Mouse (Mus musculus) limb, embryonic 14.5 days (tissue): ENCODE results near the gene Dusp16. TPM values are rescaled to one million over a fixed set of nuclear protein-coding genes. Genes with fewer than 3 reads are reported as not detected.

Experiments
- ATAC-seq: fragments of 200-750 bp; cut with Nextera tagmentation; 2 replicates; pipeline ENCODE4 v1.8.0; 2017; ENCODE audit warnings: low read depth, moderate number of reproducible peaks, moderate TSS enrichment; ENCODE audit not compliant: low FRiP score
- DNase-seq: peaks from one replicate; pipeline ENCODE4 v3.0.0-alpha.2; 2015; ENCODE audit warnings: low spot score
- H3K27ac ChIP-seq: fragments of 300-500 bp; sonication (generic); replicated peaks from 2 replicates; pipeline ENCODE4 v1.5.1; 2014; ENCODE audit warnings: low read depth, mild to moderate bottlenecking, low read length, moderate library complexity, mixed read lengths
- H3K27me3 ChIP-seq: fragments of 300-500 bp; sonication (generic); 2 replicates; pipeline ENCODE4 v1.6.1; 2014; ENCODE audit warnings: low read length, mixed read lengths; ENCODE audit not compliant: control insufficient read depth, insufficient read depth
- H3K36me3 ChIP-seq: fragments of 300-500 bp; sonication (generic); 2 replicates; pipeline ENCODE4 v1.6.1; 2014; ENCODE audit warnings: mild to moderate bottlenecking, low read length, moderate library complexity, mixed read lengths; ENCODE audit not compliant: control insufficient read depth, insufficient read depth
- H3K4me1 ChIP-seq: fragments of 300-500 bp; sonication (generic); 2 replicates; pipeline ENCODE4 v1.6.1; 2014; ENCODE audit warnings: antibody characterized with exemption, low read length, mixed read lengths; ENCODE audit not compliant: control insufficient read depth, insufficient read depth
- H3K4me2 ChIP-seq: fragments of 300-500 bp; sonication (generic); replicated peaks from 2 replicates; pipeline ENCODE4 v1.6.1; 2014; ENCODE audit warnings: low read depth, mild to moderate bottlenecking, low read length, moderate library complexity; ENCODE audit not compliant: severe bottlenecking
- H3K4me3 ChIP-seq: fragments of 300-500 bp; sonication (generic); replicated peaks from 2 replicates; pipeline ENCODE4 v1.5.1; 2014; ENCODE audit warnings: low read length
- H3K9ac ChIP-seq: fragments of 300-500 bp; sonication (generic); 2 replicates; pipeline ENCODE4 v1.6.1; 2014; ENCODE audit warnings: mild to moderate bottlenecking, low read depth, low read length, moderate library complexity; ENCODE audit not compliant: severe bottlenecking
- H3K9me3 ChIP-seq: fragments of 300-500 bp; sonication (generic); 2 replicates; pipeline ENCODE4 v1.6.1; 2016; ENCODE audit warnings: low read length; ENCODE audit not compliant: control insufficient read depth
- POLR2A ChIP-seq: fragments of 200-500 bp; IDR thresholded peaks from 2 replicates; pipeline ENCODE4 v1.8.0; 2012; ENCODE audit warnings: inconsistent platforms, mild to moderate bottlenecking, moderate library complexity, borderline replicate concordance; ENCODE audit not compliant: insufficient read depth, insufficient read length; ENCODE audit errors: extremely low read depth
- WGBS: fragments of 180-500 bp; shearing (Covaris S2); extraction: QIAGEN DNeasy Blood & Tissue Kit; methylation state at CpG from one replicate; pipeline ENCODE4 v1.1.7; 2014; 5-methylcytosine and 5-hydroxymethylcytosine counted together
- polyA plus RNA-seq, 2 experiments: library from polyadenylated mRNA; depleted of rRNA in 1 of 2; stranded (reverse) in 1 of 2; unstranded in 1 of 2; fragments of >200 nt; fragmentation: Nextera tagmentation in 1 of 2; extraction: Ambion mirVana in 1 of 2; gene quantifications; 2 replicates each; pipeline versions ENCODE4 v1.2.1 to v1.2.3; 2012 to 2014

Dusp16 gene
- polyA plus RNA-seq, 2 experiments: 19.2 to 24.6 TPM

DNA sequence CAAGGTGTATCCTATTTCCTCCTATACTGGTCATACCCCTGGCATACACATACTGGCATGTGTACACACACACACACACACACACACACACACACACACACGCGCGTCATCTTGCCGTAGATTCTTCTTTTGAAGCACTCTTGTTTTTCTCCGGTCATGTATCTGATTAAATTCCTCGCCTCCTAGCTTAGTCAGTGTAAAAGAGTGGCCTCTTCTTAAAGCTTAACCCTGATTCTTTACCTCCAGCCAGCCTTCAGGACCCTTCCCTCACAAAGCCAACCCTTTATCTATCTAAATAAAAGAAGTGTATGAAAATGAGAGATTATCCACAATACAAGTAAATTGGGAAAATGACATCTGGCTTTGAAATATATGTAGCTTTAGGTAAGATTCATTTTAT, 3.3 kb downstream of the Dusp16 start:
- 80% methylated on average over 6 of the region's 6 CpGs for WGBS
- DNase-seq (no peak), ATAC-seq (no peak)
- TF ChIP-seq POLR2A: no peak
- no peak overlapping the region for H3K4me3 ChIP-seq
- no peak overlapping the region for H3K27ac ChIP-seq
- H3K9ac ChIP-seq: no peak overlapping the region
- no peaks in the 10 kb centered on the region for H3K36me3 ChIP-seq
- H3K4me2 ChIP-seq: no peak overlapping the region
- no peaks in the 10 kb centered on the region for H3K27me3 ChIP-seq
- peaks cover 8% of the 10 kb centered on the region; the same call in 1 of the 2 replicates for H3K4me1 ChIP-seq
- H3K9me3 ChIP-seq: no peaks in the 10 kb centered on the region

DNA sequence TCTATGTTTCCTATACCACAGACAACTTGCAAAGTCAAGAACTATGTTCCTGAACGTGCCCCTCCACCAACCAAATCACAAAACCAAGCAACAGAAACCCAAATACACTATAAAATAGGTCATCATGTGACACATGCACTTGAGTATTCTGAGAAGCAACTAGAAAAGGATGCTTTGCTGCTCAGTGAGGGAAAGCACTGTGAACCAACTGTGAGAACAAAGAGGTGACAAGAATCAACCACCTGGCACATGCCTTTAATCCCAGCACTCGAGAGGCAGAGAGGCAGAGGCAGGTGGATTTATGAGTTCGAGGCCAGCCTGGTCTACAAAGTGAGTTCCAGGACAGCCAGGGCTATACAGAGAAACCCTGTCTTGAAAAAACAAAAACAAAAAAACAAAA, 6.0 kb downstream of the Dusp16 start:
- DNase-seq (no peak), ATAC-seq (no peak)
- no peak overlapping the region for H3K27ac ChIP-seq
- H3K9ac ChIP-seq: no peak overlapping the region
- H3K27me3 ChIP-seq: no peaks in the 10 kb centered on the region
- no peak for TF ChIP-seq POLR2A
- H3K4me3 ChIP-seq: no peak overlapping the region
- peaks cover 8% of the 10 kb centered on the region for H3K4me1 ChIP-seq
- H3K36me3 ChIP-seq: no peaks in the 10 kb centered on the region
- H3K9me3 ChIP-seq: no peaks in the 10 kb centered on the region
- H3K4me2 ChIP-seq: no peak overlapping the region
- WGBS: 72% methylated on average over 3 of the region's 3 CpGs

DNA sequence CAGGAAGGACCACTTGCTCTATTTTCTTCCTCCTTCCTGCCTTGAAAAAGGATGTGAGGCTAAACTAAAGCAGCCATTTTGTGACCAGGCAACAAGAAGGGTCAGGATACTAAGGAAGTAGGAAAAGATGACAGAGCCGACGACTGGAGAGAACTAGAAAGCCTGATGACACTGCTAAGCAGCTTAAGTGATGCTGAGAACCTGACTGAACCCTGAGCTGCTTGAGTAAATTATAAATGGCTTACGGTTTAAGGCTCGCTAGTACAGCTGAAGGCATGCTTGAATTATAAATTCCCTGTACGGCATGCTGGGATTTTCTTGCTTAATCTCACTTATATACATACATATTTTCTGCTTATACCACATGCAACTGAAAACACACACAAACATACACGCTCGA, 9.5 kb downstream of the Dusp16 start:
- WGBS: 93% methylated on average over 7 of the region's 7 CpGs
- H3K9me3 ChIP-seq: no peaks in the 10 kb centered on the region

DNA sequence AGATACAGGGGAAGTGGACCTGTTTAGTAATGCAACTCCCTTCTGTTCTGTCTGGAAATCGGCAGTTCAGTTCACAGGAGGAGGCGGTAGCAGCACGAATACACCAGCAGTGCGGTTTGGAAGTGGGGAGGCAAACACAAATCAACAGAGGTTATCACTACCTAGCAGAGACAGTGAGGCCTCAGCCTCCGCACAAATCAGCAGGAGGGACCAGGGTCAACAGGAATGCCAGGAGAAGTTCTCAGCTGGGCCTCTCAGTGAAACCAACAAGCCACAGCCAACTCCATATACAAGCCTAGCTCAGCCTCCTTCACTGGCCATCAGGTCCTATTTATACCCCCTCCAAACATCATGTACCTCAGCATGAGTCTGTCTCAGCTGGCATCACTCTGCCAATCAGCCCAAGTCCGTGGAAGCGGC, 10.9 kb downstream of the Dusp16 start:
- ATAC-seq: no peak
- Histone ChIP-seq H3K9ac (no peak overlapping the region), H3K36me3 (no peaks in the 10 kb centered on the region), H3K4me2 (no peak overlapping the region), H3K27ac (no peak overlapping the region), H3K4me1 (peaks cover 3% of the 10 kb centered on the region; the same call in 1 of the 2 replicates), H3K27me3 (no peaks in the 10 kb centered on the region), H3K9me3 (no peaks in the 10 kb centered on the region), H3K4me3 (no peak overlapping the region)
- WGBS: 88% methylated on average over 7 of the region's 7 CpGs
- no peak for DNase-seq
- TF ChIP-seq POLR2A: no peak

More for the DNA sequence above, 9.5 kb downstream of the Dusp16 start:
- DNase-seq: no peak
- H3K9ac ChIP-seq: no peak overlapping the region
- H3K36me3 ChIP-seq: no peaks in the 10 kb centered on the region
- H3K4me2 ChIP-seq: no peak overlapping the region
- TF ChIP-seq POLR2A: no peak
- H3K27me3 ChIP-seq: no peaks in the 10 kb centered on the region
- H3K4me1 ChIP-seq: peaks cover 3% of the 10 kb centered on the region; the same call in 1 of the 2 replicates
- ATAC-seq: no peak
- no peak overlapping the region for H3K4me3 ChIP-seq
- H3K27ac ChIP-seq: no peak overlapping the region

DNA sequence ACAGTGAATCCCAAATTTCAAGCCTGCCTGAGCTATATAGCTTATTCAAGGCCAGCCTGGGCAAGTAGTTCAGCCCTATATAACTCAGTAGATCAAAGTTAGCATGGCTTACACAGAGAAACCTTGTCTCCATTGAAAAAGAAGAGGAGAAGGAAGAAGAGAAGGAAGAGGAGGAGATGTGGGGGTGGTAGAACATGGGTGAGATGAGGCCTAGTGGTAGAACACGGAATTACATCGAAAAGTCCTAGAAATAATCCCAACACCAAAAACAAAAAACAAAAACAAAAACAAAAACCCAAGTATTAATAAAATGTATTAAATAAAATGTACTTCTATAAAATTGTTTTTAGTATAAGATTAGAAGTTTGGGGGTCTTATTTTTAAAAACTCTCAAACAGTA, 12.4 kb downstream of the Dusp16 start:
- no peak for TF ChIP-seq POLR2A

DNA sequence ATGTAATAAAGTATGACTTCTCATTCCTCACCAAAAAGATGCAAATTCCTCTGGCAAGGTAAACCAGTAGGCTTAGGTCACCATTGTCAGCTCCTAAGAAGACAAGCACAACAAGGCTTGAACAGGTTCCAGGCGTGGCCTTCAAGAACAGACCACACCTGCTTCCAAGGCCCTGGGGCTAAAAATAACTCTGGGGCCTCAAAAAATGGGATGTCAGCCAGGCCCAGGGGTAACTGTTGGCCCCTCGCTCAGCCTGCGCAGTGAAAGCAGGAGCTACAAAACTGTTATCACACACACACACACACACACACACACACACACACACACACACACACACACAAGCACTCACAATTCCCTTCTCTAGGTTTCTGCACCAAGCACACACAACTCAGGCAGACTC, 18.5 kb downstream of the Dusp16 start:
- Histone ChIP-seq H3K9me3 (no peaks in the 10 kb centered on the region), H3K9ac (no peak overlapping the region), H3K36me3 (no peaks in the 10 kb centered on the region), H3K4me3 (no peak overlapping the region), H3K27ac (no peak overlapping the region), H3K4me2 (no peak overlapping the region), H3K4me1 (peaks cover 14% of the 10 kb centered on the region), H3K27me3 (no peaks in the 10 kb centered on the region)
- DNase-seq (peak; percentile 81), ATAC-seq (peak; percentile 30; the same call in 1 of the 2 replicates)
- WGBS: 22% methylated on average over 3 of the region's 3 CpGs
- no peak for TF ChIP-seq POLR2A

More for the DNA sequence above, 12.4 kb downstream of the Dusp16 start:
- H3K4me2 ChIP-seq: no peak overlapping the region
- 74% methylated on average over 2 of the region's 2 CpGs for WGBS
- peaks cover 3% of the 10 kb centered on the region; the same call in 1 of the 2 replicates for H3K4me1 ChIP-seq
- H3K36me3 ChIP-seq: no peaks in the 10 kb centered on the region
- ATAC-seq (no peak), DNase-seq (no peak)
- no peak overlapping the region for H3K4me3 ChIP-seq
- no peaks in the 10 kb centered on the region for H3K27me3 ChIP-seq
- no peak overlapping the region for H3K27ac ChIP-seq
- H3K9me3 ChIP-seq: no peaks in the 10 kb centered on the region
- no peak overlapping the region for H3K9ac ChIP-seq
